Comparison of ENCODE assay signal across 15 mouse cellular contexts in the genomic region with DNA sequence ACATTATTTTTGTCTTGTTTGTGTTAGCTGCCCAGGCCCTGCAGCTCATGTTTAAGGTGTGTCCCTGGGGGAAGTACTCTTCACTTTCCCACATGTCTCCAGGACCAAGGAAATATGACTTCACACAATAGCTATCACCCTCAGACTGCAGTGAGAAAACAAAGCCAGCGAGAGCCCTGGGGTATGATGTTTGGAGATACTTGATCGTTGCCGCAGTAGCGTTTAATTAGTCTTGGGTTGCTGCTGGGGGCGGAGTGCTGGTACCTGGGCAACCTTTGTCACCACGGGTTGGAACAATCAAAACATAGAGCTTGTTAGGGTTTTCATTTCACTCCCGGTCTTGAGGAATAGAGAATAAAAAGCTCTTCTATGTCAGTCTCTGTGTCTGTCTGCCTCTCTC. TPM values are rescaled to one million over a fixed set of nuclear protein-coding genes. Genes with fewer than 3 reads are reported as not detected.
DNase-seq lines count a peak whose midpoint lies in the region; ATAC-seq lines count a peak whose summit lies in the region.
"Had no signal": no experiment of that assay in that cellular context is flagged by ENCODE, and none has a peak within 500 bp of the region (broad histone marks: within the 10 kb centered on the region; RNA-seq: fewer than 3 reads in every experiment).

No protein-coding gene starts in this region.

- no peak overlapping the region for H3K4me3 ChIP-seq in neural tube, embryonic 12.5 days
- H3K4me3 ChIP-seq in forebrain, embryonic 14.5 days (ENCODE audit: low read depth, low read length), result no peak overlapping the region
- H3K4me3 ChIP-seq in limb, embryonic 10.5 days, result no peak overlapping the region
- H3K4me3 ChIP-seq in neural tube, embryonic 15.5 days (replicated peaks), result no peak overlapping the region
- H3K4me3 ChIP-seq: heart, embryonic 12.5 days; limb, embryonic 15.5 days had no signal

- no peak for DNase-seq in neural tube, embryonic 10.5 days (ENCODE audit: extremely low spot score, low spot score)
- peak; percentile 61 for DNase-seq in forebrain, embryonic 14.5 days (ENCODE audit: low spot score)
- DNase-seq in limb, embryonic 10.5 days (ENCODE audit: low spot score), result no peak
- no peak for DNase-seq in cerebellum, adult 9-10 months
- DNase-seq in kidney, adult 18-20 months, result no peak
- no peak for DNase-seq in gastrocnemius, postnatal 4 days (ENCODE audit: low spot score in 2 of 2)
- DNase-seq: adrenal gland, postnatal 25 days; lung, postnatal 10 days; thymus, adult 18-20 months had no signal

- 0 out of 2 replicates have a peak, but pooled peaks have one; percentile 8 for ATAC-seq in neural tube, embryonic 12.5 days (ENCODE audit: low FRiP score, low read depth)
- no peak for ATAC-seq in forebrain, embryonic 14.5 days
- no peak for ATAC-seq in neural tube, embryonic 15.5 days (ENCODE audit: low FRiP score)
- ATAC-seq: intestine, embryonic 16.5 days; Patski had no signal

- no peak overlapping the region for H3K27ac ChIP-seq in neural tube, embryonic 12.5 days
- H3K27ac ChIP-seq in forebrain, embryonic 14.5 days (ENCODE audit: low read depth, low read length), result peak overlapping the region; percentile 80
- H3K27ac ChIP-seq in limb, embryonic 10.5 days, result peak overlapping the region; percentile 75
- no peak overlapping the region; the same call in 1 of the 2 replicates for H3K27ac ChIP-seq in neural tube, embryonic 15.5 days (replicated peaks)
- H3K27ac ChIP-seq: limb, embryonic 15.5 days had no signal

- peak overlapping the region; percentile 18; the same call in 1 of the 2 replicates for H3K9ac ChIP-seq in neural tube, embryonic 12.5 days
- H3K9ac ChIP-seq in forebrain, embryonic 14.5 days (ENCODE audit: low read length), result peak overlapping the region; percentile 59
- H3K9ac ChIP-seq in neural tube, embryonic 15.5 days (replicated peaks), result no peak overlapping the region
- H3K9ac ChIP-seq: heart, embryonic 12.5 days; limb, embryonic 15.5 days had no signal

- no peaks in the 10 kb centered on the region for H3K9me3 ChIP-seq in neural tube, embryonic 12.5 days
- no peaks in the 10 kb centered on the region for H3K9me3 ChIP-seq in forebrain, embryonic 14.5 days (replicated peaks; ENCODE audit: control insufficient read depth, low read length)
- no peaks in the 10 kb centered on the region for H3K9me3 ChIP-seq in limb, embryonic 10.5 days (replicated peaks)
- H3K9me3 ChIP-seq in neural tube, embryonic 15.5 days (replicated peaks), result no peaks in the 10 kb centered on the region
- H3K9me3 ChIP-seq: heart, embryonic 12.5 days; limb, embryonic 15.5 days had no signal

- H3K4me1 ChIP-seq in neural tube, embryonic 12.5 days, result peaks cover 45% of the 10 kb centered on the region
- peaks cover 51% of the 10 kb centered on the region for H3K4me1 ChIP-seq in forebrain, embryonic 14.5 days (ENCODE audit: control insufficient read depth, insufficient read depth, low read length)
- H3K4me1 ChIP-seq in limb, embryonic 10.5 days, result peaks cover 32% of the 10 kb centered on the region
- H3K4me1 ChIP-seq in neural tube, embryonic 15.5 days, result peaks cover 60% of the 10 kb centered on the region

- peaks cover 48% of the 10 kb centered on the region for H3K36me3 ChIP-seq in neural tube, embryonic 12.5 days
- H3K36me3 ChIP-seq in forebrain, embryonic 14.5 days (ENCODE audit: control insufficient read depth, insufficient read depth, low read length), result peaks cover 59% of the 10 kb centered on the region
- H3K36me3 ChIP-seq in limb, embryonic 10.5 days, result peaks cover 5% of the 10 kb centered on the region; the same call in 1 of the 2 replicates
- peaks cover 16% of the 10 kb centered on the region for H3K36me3 ChIP-seq in neural tube, embryonic 15.5 days

- WGBS in neural tube, embryonic 12.5 days, result 29% methylated on average over 7 of the region's 7 CpGs
- WGBS in forebrain, embryonic 14.5 days, result 7% methylated on average over 7 of the region's 7 CpGs
- WGBS in limb, embryonic 10.5 days, result 75% methylated on average over 7 of the region's 7 CpGs
- 12% methylated on average over 7 of the region's 7 CpGs for WGBS in neural tube, embryonic 15.5 days

- peak overlapping the region; percentile 39 for H3K4me2 ChIP-seq in neural tube, embryonic 12.5 days (replicated peaks)
- H3K4me2 ChIP-seq in forebrain, embryonic 14.5 days (ENCODE audit: low read length), result peak overlapping the region; percentile 46
- H3K4me2 ChIP-seq in neural tube, embryonic 15.5 days, result peak overlapping the region; percentile 30
- H3K4me2 ChIP-seq: limb, embryonic 15.5 days had no signal

- H3K27me3 ChIP-seq in neural tube, embryonic 12.5 days (replicated peaks), result no peaks in the 10 kb centered on the region
- no peaks in the 10 kb centered on the region for H3K27me3 ChIP-seq in forebrain, embryonic 14.5 days (replicated peaks; ENCODE audit: control insufficient read depth, insufficient read depth, low read length)
- no peaks in the 10 kb centered on the region for H3K27me3 ChIP-seq in limb, embryonic 10.5 days (ENCODE audit: low read depth, poor library complexity, severe bottlenecking)
- no peaks in the 10 kb centered on the region for H3K27me3 ChIP-seq in neural tube, embryonic 15.5 days (replicated peaks)
- H3K27me3 ChIP-seq: heart, embryonic 12.5 days; limb, embryonic 15.5 days; Patski had no signal

RNA-seq across cellular contexts. Expression of gene Map1b, which starts 14.9 kb away (rescaled TPM):
- polyA plus RNA-seq in neural tube, embryonic 12.5 days (2016; fragmentation: Nextera tagmentation; extraction: Ambion mirVana), result 1,223 and 1,491 TPM in 2 replicates
- polyA plus RNA-seq in forebrain, embryonic 14.5 days (2014; fragmentation: Nextera tagmentation; extraction: Ambion mirVana), result 1,380 and 2,008 TPM in 2 replicates
- 60.1 and 64.6 TPM in 2 replicates for polyA plus RNA-seq in limb, embryonic 10.5 days (2016; fragmentation: Nextera tagmentation; extraction: Ambion mirVana)
- polyA plus RNA-seq in neural tube, embryonic 15.5 days (2015; fragmentation: Nextera tagmentation; extraction: Ambion mirVana), result 1,470 and 1,697 TPM in 2 replicates
- 10 to 100 TPM; 60.8 to 63.4 TPM for total RNA-seq in gastrocnemius, postnatal 4 days (2021)

Comparison
In these comparisons a context has a peak if more than half of its experiments do, and no peak if none do; other contexts are left out.
1. H3K27ac ChIP-seq: peak in forebrain, embryonic 14.5 days (single experiment) and limb, embryonic 10.5 days (single experiment); none in neural tube, embryonic 12.5 days (single experiment) and neural tube, embryonic 15.5 days (single experiment).
2. RNA of gene Map1b, which starts 14.9 kb away (polyA plus RNA-seq): 1,470 to 1,697 TPM in neural tube, embryonic 15.5 days, 1,380 to 2,008 TPM in forebrain, embryonic 14.5 days and 1,223 to 1,491 TPM in neural tube, embryonic 12.5 days; 60.1 to 64.6 TPM in limb, embryonic 10.5 days; every median in the first group is over 10 times any median in the second.
3. Peak in every context shown above with its lines, with median percentiles within 50 percentile points of each other: H3K4me2 ChIP-seq.